Mouse (Mus musculus) thymus, adult 2 months (tissue): Measurements from ENCODE around the gene Gm11627.

ENCODE experiments used
- CTCF ChIP-seq: fragments of 200-500 bp; IDR thresholded peaks from 2 replicates; pipeline ENCODE4 v1.5.1; 2012; ENCODE audit warnings: mild to moderate bottlenecking, control low read depth, low read length, moderate library complexity, borderline replicate concordance; ENCODE audit not compliant: control insufficient read depth, poor library complexity, insufficient read depth; ENCODE audit errors: extremely low read depth
- POLR2A ChIP-seq: fragments of 200-500 bp; IDR thresholded peaks from 2 replicates; pipeline ENCODE4 v1.6.1; 2012; ENCODE audit warnings: mild to moderate bottlenecking, low read length, control low read depth, moderate library complexity; ENCODE audit not compliant: control insufficient read depth, poor library complexity, insufficient read depth; ENCODE audit errors: extremely low read depth

DNA sequence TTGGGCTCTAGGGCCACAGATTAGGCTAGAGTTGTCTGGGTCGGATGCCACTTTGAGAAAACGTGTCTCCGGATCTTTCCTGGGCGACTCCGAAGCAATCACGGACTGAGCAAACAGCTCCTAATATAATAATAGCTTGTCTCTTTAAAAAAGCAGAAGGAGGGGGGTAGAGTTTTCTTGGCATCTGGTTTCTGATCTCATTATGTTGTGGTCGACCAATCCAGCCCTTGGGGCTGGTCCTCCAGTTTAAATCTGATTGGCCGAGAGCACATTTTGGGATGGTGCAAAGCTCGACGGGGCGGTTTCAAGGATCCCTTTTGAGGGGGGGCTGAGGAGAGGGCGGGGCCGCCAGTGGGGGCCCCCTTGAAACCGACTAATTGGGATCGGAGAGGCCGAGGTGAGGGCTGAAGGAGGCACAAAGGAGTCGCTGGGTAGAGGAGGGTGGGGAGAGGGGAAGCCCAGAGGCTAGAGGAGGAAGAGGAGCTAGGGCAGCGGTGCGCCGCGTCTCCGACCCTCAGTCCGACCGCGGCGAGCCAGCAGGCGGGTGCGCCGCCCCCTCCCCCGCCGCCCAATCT is 24.8 kb upstream of the Gm11627 start, which contains the start of gene Fzd2:
- TF ChIP-seq POLR2A (no peak), CTCF (no peak)
